Mouse (Mus musculus) lung, postnatal 25 days (tissue): ENCODE measurements at regions not wholly inside any gene's neighbourhood (a gene's known extent, or its start where the extent isn't known, plus 50 kb on each side); places are given as distances from the start of the nearest gene placed in this dataset.

Source experiments
- DNase-seq: peaks from one replicate; pipeline ENCODE4 v3.0.0; 2022; ENCODE audit warnings: low spot score

- no peak for DNase-seq
Measured at GRCm38 (mm10) chr2:61354104-61354503, 224.3 kb upstream of the Tank start.

GRCm38 (mm10) chr2:61347451-61347850, 230.9 kb upstream of the Tank start:
- DNase-seq = no peak

GRCm38 (mm10) chr2:61346012-61346760, 232.2 kb upstream of the Tank start:
- no peak for DNase-seq

GRCm38 (mm10) chr2:61345311-61345710, 233.1 kb upstream of the Tank start:
- DNase-seq = no peak

- DNase-seq = peak; percentile 8
Measured at GRCm38 (mm10) chr2:61344556-61345131, 233.7 kb upstream of the Tank start.

- no peak for DNase-seq
Measured at GRCm38 (mm10) chr2:61341254-61341653, 237.1 kb upstream of the Tank start.

- no peak for DNase-seq
Measured at GRCm38 (mm10) chr2:61319226-61319625, 259.2 kb upstream of the Tank start.

- no peak for DNase-seq
Measured at GRCm38 (mm10) chr2:61310405-61310804, 268.0 kb upstream of the Tank start.

GRCm38 (mm10) chr2:61309219-61309618, 269.2 kb upstream of the Tank start:
- no peak for DNase-seq

- peak; percentile 62 for DNase-seq
Measured at GRCm38 (mm10) chr2:61297135-61297534, 281.2 kb upstream of the Tank start.

- DNase-seq = no peak
Measured at GRCm38 (mm10) chr2:61296606-61297005, 281.8 kb upstream of the Tank start.

GRCm38 (mm10) chr2:61295261-61295964, 283.0 kb upstream of the Tank start:
- peak; percentile 76 for DNase-seq

GRCm38 (mm10) chr2:61288246-61288645, 290.1 kb upstream of the Tank start:
- no peak for DNase-seq

- no peak for DNase-seq
Measured at GRCm38 (mm10) chr2:61284706-61285105, 293.7 kb upstream of the Tank start.

- DNase-seq = no peak
Measured at GRCm38 (mm10) chr2:61283829-61284601, 294.4 kb upstream of the Tank start.

GRCm38 (mm10) chr2:61272721-61273120, 305.7 kb upstream of the Tank start:
- no peak for DNase-seq

- DNase-seq = no peak
Measured at GRCm38 (mm10) chr2:61267706-61268105, 304.7 kb upstream of the Rbms1 start.

GRCm38 (mm10) chr2:61250068-61250800, 287.2 kb upstream of the Rbms1 start:
- no peak for DNase-seq

- DNase-seq = no peak
Measured at GRCm38 (mm10) chr2:61247956-61248355, 285.0 kb upstream of the Rbms1 start.

- no peak for DNase-seq
Measured at GRCm38 (mm10) chr2:61247336-61247735, 284.3 kb upstream of the Rbms1 start.

- DNase-seq = peak; percentile 18
Measured at GRCm38 (mm10) chr2:61246691-61247258, 283.8 kb upstream of the Rbms1 start.
